Mouse (Mus musculus): ENCODE measurements at regions not wholly inside any gene's neighbourhood (a gene's known extent, or its start where the extent isn't known, plus 50 kb on each side); places are given as distances from the start of the nearest gene placed in this dataset.
"Not testable (repeated sequence)": the region's sequence is repeated elsewhere in the genome, so short reads cannot be mapped to it uniquely, and the experiment has no call there.

GRCm38 (mm10) chr19:27694478-27694877 is 264.9 kb upstream of the Pum3 start:
- no peak for DNase-seq (ENCODE audit: low read depth)

GRCm38 (mm10) chr19:27693706-27694105 is 264.1 kb upstream of the Pum3 start:
- no peak for DNase-seq (ENCODE audit: low read depth)

- no peak for DNase-seq (ENCODE audit: low read depth)
Observed at GRCm38 (mm10) chr19:27692944-27693343, 263.3 kb upstream of the Pum3 start.

- DNase-seq (ENCODE audit: low read depth): peak; percentile 6
Observed at GRCm38 (mm10) chr19:27683426-27683825, 253.8 kb upstream of the Pum3 start.

- DNase-seq (ENCODE audit: low read depth): no peak
Observed at GRCm38 (mm10) chr19:27679427-27679826, 249.8 kb upstream of the Pum3 start.

- DNase-seq (ENCODE audit: low read depth): no peak
Observed at GRCm38 (mm10) chr19:27672679-27673190, 243.1 kb upstream of the Pum3 start.

- no peak for DNase-seq (ENCODE audit: low read depth)
Observed at GRCm38 (mm10) chr19:27663296-27663695, 233.7 kb upstream of the Pum3 start.

GRCm38 (mm10) chr19:27641001-27641400 is 211.4 kb upstream of the Pum3 start:
- no peak for DNase-seq (ENCODE audit: low read depth)

GRCm38 (mm10) chr19:27633105-27633504 is 203.5 kb upstream of the Pum3 start:
- no peak for DNase-seq (ENCODE audit: low read depth)

GRCm38 (mm10) chr19:27627626-27628025 is 198.0 kb upstream of the Pum3 start:
- DNase-seq (ENCODE audit: low read depth): no peak

- no peak for DNase-seq (ENCODE audit: low read depth)
Observed at GRCm38 (mm10) chr19:27617522-27617921, 187.9 kb upstream of the Pum3 start.

GRCm38 (mm10) chr19:27606933-27607332 is 177.3 kb upstream of the Pum3 start:
- no peak for DNase-seq (ENCODE audit: low read depth)

- DNase-seq (ENCODE audit: low read depth): no peak
Observed at GRCm38 (mm10) chr19:27603296-27603695, 173.7 kb upstream of the Pum3 start.

- DNase-seq (ENCODE audit: low read depth): no peak
Observed at GRCm38 (mm10) chr19:27601551-27601950, 171.9 kb upstream of the Pum3 start.

- not testable (repeated sequence) for DNase-seq (ENCODE audit: low read depth)
Observed at GRCm38 (mm10) chr19:27600386-27600785, 170.8 kb upstream of the Pum3 start.

- DNase-seq (ENCODE audit: low read depth): no peak
Observed at GRCm38 (mm10) chr19:27599639-27600308, 170.1 kb upstream of the Pum3 start.

GRCm38 (mm10) chr19:27598350-27598749 is 168.7 kb upstream of the Pum3 start:
- DNase-seq (ENCODE audit: low read depth): no peak

- no peak for DNase-seq (ENCODE audit: low read depth)
Observed at GRCm38 (mm10) chr19:27585566-27585965, 155.9 kb upstream of the Pum3 start.

- DNase-seq (ENCODE audit: low read depth): no peak
Observed at GRCm38 (mm10) chr19:27582111-27582500, 152.5 kb upstream of the Pum3 start.

GRCm38 (mm10) chr19:27581362-27582110 is 151.9 kb upstream of the Pum3 start:
- no peak for DNase-seq (ENCODE audit: low read depth)

GRCm38 (mm10) chr19:27576478-27576877 is 146.9 kb upstream of the Pum3 start:
- DNase-seq (ENCODE audit: low read depth): no peak

GRCm38 (mm10) chr19:27566929-27567328 is 137.3 kb upstream of the Pum3 start:
- DNase-seq (ENCODE audit: low read depth): no peak

- no peak for DNase-seq (ENCODE audit: low read depth)
Observed at GRCm38 (mm10) chr19:27566060-27566459, 136.4 kb upstream of the Pum3 start.

All from c-Kit-positive CD71-negative TER-119-negative erythroid progenitor cells, embryonic 14.5 days (primary cell).